Mouse (Mus musculus): Measurements from ENCODE around the gene Cabp2. TPM values are rescaled to one million over a fixed set of nuclear protein-coding genes. Genes with fewer than 3 reads are reported as not detected.
"Not testable (repeated sequence)": the region's sequence is repeated elsewhere in the genome, so short reads cannot be mapped to it uniquely, and the experiment has no call there.

Gene Cabp2
- polyA plus RNA-seq, 1 experiment from 2014 or later = 0.25 TPM

DNA sequence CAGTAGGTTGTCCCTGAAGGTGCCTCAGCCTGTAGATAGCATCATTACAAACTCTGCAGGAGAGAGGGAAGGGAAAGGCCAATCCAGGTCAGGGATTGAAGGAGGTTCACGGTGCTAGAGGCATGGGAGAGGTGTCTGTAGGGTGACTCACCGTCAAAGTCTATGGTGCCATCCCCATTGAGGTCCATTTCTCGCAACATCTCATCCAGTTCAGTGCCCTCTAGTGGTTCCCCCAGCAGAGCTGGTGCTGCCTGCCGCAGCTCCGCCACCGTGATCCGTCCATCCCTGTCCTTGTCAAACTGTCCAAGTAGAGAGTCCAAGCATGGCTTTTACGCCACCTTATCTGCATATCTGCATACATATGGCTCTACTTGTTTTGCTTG, 54.6 kb downstream of the Cabp2 start:
- H3K4me3 ChIP-seq (ENCODE audit: low read depth, low read length); H3K27me3 ChIP-seq (ENCODE audit: control insufficient read depth, insufficient read depth, low read depth, low read length); H3K4me2 ChIP-seq (ENCODE audit: low read depth, low read length); H3K9ac ChIP-seq (ENCODE audit: low read depth, low read length); H3K4me1 ChIP-seq (ENCODE audit: control insufficient read depth, low read depth, low read length); H3K9me3 ChIP-seq (replicated peaks; ENCODE audit: control insufficient read depth, low read length); H3K27ac ChIP-seq (ENCODE audit: low read length): not testable (repeated sequence)
- peak; percentile 40 for ATAC-seq (ENCODE audit: low read depth)
- H3K36me3 ChIP-seq (ENCODE audit: control insufficient read depth, insufficient read depth) = peaks cover 12% of the 10 kb centered on the region
- WGBS (ENCODE audit: insufficient replicate concordance) = 10% methylated on average over 7 of the region's 8 CpGs

DNA sequence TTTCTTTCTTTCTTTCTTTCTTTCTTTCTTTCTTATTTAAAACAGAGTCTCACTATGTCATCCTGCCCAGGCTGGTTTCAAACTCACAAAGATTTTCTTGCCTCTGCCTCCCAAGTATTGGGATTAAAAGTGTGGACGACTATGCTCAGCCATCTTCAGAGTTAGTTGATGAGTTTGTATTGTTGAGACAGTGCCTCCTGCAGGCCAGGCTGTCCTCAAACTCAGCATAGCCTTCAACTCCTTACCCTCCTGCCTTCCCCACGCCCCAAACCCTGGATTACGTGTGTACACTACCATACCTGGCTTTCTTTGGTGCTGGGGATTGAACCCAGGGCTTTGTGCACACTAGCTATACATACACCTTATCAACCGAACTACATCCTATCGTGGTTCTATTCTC, 55.1 kb downstream of the Cabp2 start:
- 64% methylated on average over 5 of the region's 5 CpGs for WGBS (ENCODE audit: insufficient replicate concordance)
- ATAC-seq (ENCODE audit: low read depth) = no peak
- Histone ChIP-seq H3K9me3 (replicated peaks; ENCODE audit: control insufficient read depth, low read length) (no peaks in the 10 kb centered on the region), H3K27ac (ENCODE audit: low read length) (no peak overlapping the region), H3K4me3 (ENCODE audit: low read depth, low read length) (no peak overlapping the region), H3K27me3 (ENCODE audit: control insufficient read depth, insufficient read depth, low read depth, low read length) (peaks cover 3% of the 10 kb centered on the region; the same call in 1 of the 2 replicates), H3K4me1 (ENCODE audit: control insufficient read depth, low read depth, low read length) (peaks cover 6% of the 10 kb centered on the region), H3K4me2 (ENCODE audit: low read depth, low read length) (no peak overlapping the region), H3K36me3 (ENCODE audit: control insufficient read depth, insufficient read depth) (peaks cover 10% of the 10 kb centered on the region), H3K9ac (ENCODE audit: low read depth, low read length) (no peak overlapping the region)

Other genes starting within 250 kb of the Cabp2 start
- gene Chka, start 229.8 kb upstream of the Cabp2 start, polyA plus RNA-seq (2015; fragmentation: Nextera tagmentation; extraction: Ambion mirVana) = 18.4 and 19.3 TPM in 2 replicates
- gene Tcirg1, start 174.4 kb upstream of the Cabp2 start, polyA plus RNA-seq (2015; fragmentation: Nextera tagmentation; extraction: Ambion mirVana) = 28.7 and 33.8 TPM in 2 replicates
- 150 and 159 TPM in 2 replicates for gene Ndufs8, start 168.8 kb upstream of the Cabp2 start, polyA plus RNA-seq (2015; fragmentation: Nextera tagmentation; extraction: Ambion mirVana)
- 8.7 and 10.0 TPM in 2 replicates for gene Aldh3b1, start 151.8 kb upstream of the Cabp2 start, polyA plus RNA-seq (2015; fragmentation: Nextera tagmentation; extraction: Ambion mirVana)
- 33.9 and 35.8 TPM in 2 replicates for gene Unc93b1, start 146.4 kb upstream of the Cabp2 start, polyA plus RNA-seq (2015; fragmentation: Nextera tagmentation; extraction: Ambion mirVana)
- 0.07 and 0.12 TPM in 2 replicates for gene Aldh3b3, start 122.9 kb upstream of the Cabp2 start, polyA plus RNA-seq (2015; fragmentation: Nextera tagmentation; extraction: Ambion mirVana)
- gene Aldh3b2, start 109.2 kb upstream of the Cabp2 start, polyA plus RNA-seq (2015; fragmentation: Nextera tagmentation; extraction: Ambion mirVana) = 0.24 and 0.30 TPM in 2 replicates
- 10.5 and 12.4 TPM in 2 replicates for gene Acy3, start 95.0 kb upstream of the Cabp2 start, polyA plus RNA-seq (2015; fragmentation: Nextera tagmentation; extraction: Ambion mirVana)
- gene Tbx10, start 88.8 kb upstream of the Cabp2 start, polyA plus RNA-seq (2015; fragmentation: Nextera tagmentation; extraction: Ambion mirVana) = 0.09 TPM in 1 of 2 replicates, not detected in the other
- 12.2 and 12.6 TPM in 2 replicates for gene Nudt8, start 81.0 kb upstream of the Cabp2 start, polyA plus RNA-seq (2015; fragmentation: Nextera tagmentation; extraction: Ambion mirVana)
- gene Gm49405, start 81.0 kb upstream of the Cabp2 start, polyA plus RNA-seq (2015; fragmentation: Nextera tagmentation; extraction: Ambion mirVana) = 0.41 and 0.48 TPM in 2 replicates
- 0.42 and 0.75 TPM in 2 replicates for gene Doc2g, start 78.3 kb upstream of the Cabp2 start, polyA plus RNA-seq (2015; fragmentation: Nextera tagmentation; extraction: Ambion mirVana)
- 144 and 145 TPM in 2 replicates for gene Ndufv1, start 68.8 kb upstream of the Cabp2 start, polyA plus RNA-seq (2015; fragmentation: Nextera tagmentation; extraction: Ambion mirVana)
- gene Gstp1, start 43.6 kb upstream of the Cabp2 start, polyA plus RNA-seq (2015; fragmentation: Nextera tagmentation; extraction: Ambion mirVana) = 796 and 823 TPM in 2 replicates
- gene Gstp2, start 35.6 kb upstream of the Cabp2 start, polyA plus RNA-seq (2015; fragmentation: Nextera tagmentation; extraction: Ambion mirVana) = 6.1 and 17.4 TPM in 2 replicates
- gene Gstp3, start 22.0 kb upstream of the Cabp2 start, polyA plus RNA-seq (2015; fragmentation: Nextera tagmentation; extraction: Ambion mirVana) = 95.4 and 105 TPM in 2 replicates
- 112 and 117 TPM in 2 replicates for gene Cdk2ap2, start 15.6 kb downstream of the Cabp2 start, polyA plus RNA-seq (2015; fragmentation: Nextera tagmentation; extraction: Ambion mirVana)
- gene Pitpnm1, start 18.4 kb downstream of the Cabp2 start, polyA plus RNA-seq (2015; fragmentation: Nextera tagmentation; extraction: Ambion mirVana) = 6.6 and 7.3 TPM in 2 replicates
- gene Aip, start 44.3 kb downstream of the Cabp2 start, polyA plus RNA-seq (2015; fragmentation: Nextera tagmentation; extraction: Ambion mirVana) = 32.4 and 32.6 TPM in 2 replicates
- 0.02 TPM in 1 of 2 replicates, not detected in the other for gene Gpr152, start 58.2 kb downstream of the Cabp2 start, polyA plus RNA-seq (2015; fragmentation: Nextera tagmentation; extraction: Ambion mirVana)
- 0.18 and 0.20 TPM in 2 replicates for gene Cabp4, start 62.5 kb downstream of the Cabp2 start, polyA plus RNA-seq (2015; fragmentation: Nextera tagmentation; extraction: Ambion mirVana)
- gene Coro1b, start 67.0 kb downstream of the Cabp2 start, polyA plus RNA-seq (2015; fragmentation: Nextera tagmentation; extraction: Ambion mirVana) = 72.4 and 74.8 TPM in 2 replicates
- 17.6 and 17.9 TPM in 2 replicates for gene Ptprcap, start 72.0 kb downstream of the Cabp2 start, polyA plus RNA-seq (2015; fragmentation: Nextera tagmentation; extraction: Ambion mirVana)
- 29.4 and 31.9 TPM in 2 replicates for gene Rps6kb2, start 81.8 kb downstream of the Cabp2 start, polyA plus RNA-seq (2015; fragmentation: Nextera tagmentation; extraction: Ambion mirVana)
- gene Carns1, start 93.9 kb downstream of the Cabp2 start, polyA plus RNA-seq (2015; fragmentation: Nextera tagmentation; extraction: Ambion mirVana) = 0.49 and 0.67 TPM in 2 replicates
- 5.5 and 8.1 TPM in 2 replicates for gene Tbc1d10c, start 109.7 kb downstream of the Cabp2 start, polyA plus RNA-seq (2015; fragmentation: Nextera tagmentation; extraction: Ambion mirVana)
- 380 and 393 TPM in 2 replicates for gene Ppp1ca, start 110.5 kb downstream of the Cabp2 start, polyA plus RNA-seq (2015; fragmentation: Nextera tagmentation; extraction: Ambion mirVana)
- 14.1 and 14.2 TPM in 2 replicates for gene Rad9a, start 120.1 kb downstream of the Cabp2 start, polyA plus RNA-seq (2015; fragmentation: Nextera tagmentation; extraction: Ambion mirVana)
- gene Clcf1, start 132.7 kb downstream of the Cabp2 start, polyA plus RNA-seq (2015; fragmentation: Nextera tagmentation; extraction: Ambion mirVana) = 0.39 and 0.61 TPM in 2 replicates
- not detected in 2 replicates for gene AC109138.7, start 132.8 kb downstream of the Cabp2 start, polyA plus RNA-seq (2015; fragmentation: Nextera tagmentation; extraction: Ambion mirVana)
- gene Pold4, start 150.3 kb downstream of the Cabp2 start, polyA plus RNA-seq (2015; fragmentation: Nextera tagmentation; extraction: Ambion mirVana) = 12.2 and 14.8 TPM in 2 replicates
- 2.1 TPM in 2 replicates for gene Ssh3, start 187.6 kb downstream of the Cabp2 start, polyA plus RNA-seq (2015; fragmentation: Nextera tagmentation; extraction: Ambion mirVana)
- 1.1 and 1.2 TPM in 2 replicates for gene Ankrd13d, start 201.6 kb downstream of the Cabp2 start, polyA plus RNA-seq (2015; fragmentation: Nextera tagmentation; extraction: Ambion mirVana)
- 7.8 and 9.5 TPM in 2 replicates for gene Grk2, start 224.6 kb downstream of the Cabp2 start, polyA plus RNA-seq (2015; fragmentation: Nextera tagmentation; extraction: Ambion mirVana)

Measured in liver, embryonic 16.5 days (tissue).